Mouse (Mus musculus): ENCODE data around the gene Arap1. TPM values are rescaled to one million over a fixed set of nuclear protein-coding genes. Genes with fewer than 3 reads are reported as not detected.

Gene Arap1
- total and polyA plus RNA-seq, 2 experiments from 2014 or later, result 9.2 to 44.0 TPM

DNA sequence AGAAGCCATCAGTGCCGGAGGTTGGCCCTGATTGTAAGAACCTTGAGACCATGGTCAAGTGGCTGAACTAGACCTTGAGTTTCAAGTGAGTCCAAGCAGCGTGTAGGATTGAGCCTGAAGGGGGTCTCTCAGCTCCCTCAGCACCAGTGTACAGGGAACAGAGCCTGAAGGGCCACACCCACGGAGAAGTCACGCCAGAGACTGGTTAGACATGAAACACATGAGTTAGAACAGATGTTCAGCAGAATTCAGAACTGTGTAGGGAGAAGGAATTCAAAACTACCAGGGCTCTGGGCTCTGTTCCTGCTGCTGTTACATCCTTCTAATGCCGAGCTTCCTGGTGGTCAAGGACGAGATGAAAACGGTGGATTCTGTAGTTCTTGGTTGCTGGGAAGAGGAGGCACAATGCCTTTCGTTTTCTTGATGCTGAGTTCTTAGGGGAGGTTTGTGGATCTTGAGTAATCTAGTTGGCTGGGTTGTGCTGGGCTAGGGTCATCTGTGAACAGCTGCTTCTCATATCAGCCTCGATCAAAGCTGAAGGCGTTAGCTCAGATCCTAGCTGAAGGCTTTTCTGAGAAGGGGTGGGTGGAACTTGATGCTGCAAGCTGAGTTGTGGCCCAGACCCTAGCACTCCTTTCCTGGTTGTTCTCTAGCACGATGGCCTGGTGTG lies 62.5 kb downstream of the Arap1 start, which contains the start of gene Gm45837:
Gene Gm45837, plus strand, starts transcription at position 620 of the 670 bp plus-strand sequence.
- no peak for TF ChIP-seq CTCF (IDR thresholded peaks at IDR 0.05; ENCODE audit: low read depth)
- WGBS, result 83% methylated on average over 11 of the region's 11 CpGs
- no peak for ATAC-seq

DNA sequence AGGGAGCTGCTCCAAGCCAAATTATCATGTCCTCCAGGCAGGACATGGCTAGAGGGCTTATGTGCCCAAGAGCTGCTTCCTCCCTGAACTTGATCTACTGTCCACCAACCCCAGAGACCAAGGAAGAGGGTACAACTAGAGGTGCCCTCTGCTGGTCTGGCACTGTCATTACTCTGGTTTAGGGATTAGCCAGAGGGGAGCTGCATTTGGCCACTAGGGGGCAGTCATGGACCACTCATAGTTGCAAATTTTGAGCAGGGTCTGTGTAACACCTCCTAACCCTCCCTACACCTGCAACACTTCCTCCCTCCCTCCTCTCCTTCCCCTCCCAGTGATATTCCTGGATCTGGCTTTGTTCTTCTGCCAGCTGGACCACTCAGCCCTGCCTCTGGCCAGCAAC lies 64.9 kb downstream of the Arap1 start:
- peak; percentile 100 for TF ChIP-seq CTCF (IDR thresholded peaks at IDR 0.05; ENCODE audit: low read depth)
- ATAC-seq (peak; percentile 75), DNase-seq (ENCODE audit: low spot score) (peak; percentile 93)
- no peak overlapping the region for H3K9ac ChIP-seq (replicated peaks; ENCODE audit: low read length)
- H3K36me3 ChIP-seq (ENCODE audit: insufficient read depth, low read length), result no peaks in the 10 kb centered on the region
- peaks cover 9% of the 10 kb centered on the region for H3K4me1 ChIP-seq (ENCODE audit: insufficient read depth, low read length)
- no peak overlapping the region for H3K4me2 ChIP-seq (ENCODE audit: low read depth, low read length)
- no peak overlapping the region for H3K27ac ChIP-seq
- no peaks in the 10 kb centered on the region for H3K27me3 ChIP-seq (ENCODE audit: insufficient read depth, low read length)
- no peaks in the 10 kb centered on the region for H3K9me3 ChIP-seq (ENCODE audit: low read length)
- no peak overlapping the region for H3K4me3 ChIP-seq (ENCODE audit: low read length)

More for the DNA sequence above, 62.5 kb downstream of the Arap1 start, which contains the start of gene Gm45837:
- no peak within 1 kb of the TSS for H3K27ac ChIP-seq
- no peak within 1 kb of the TSS for H3K9ac ChIP-seq (replicated peaks; ENCODE audit: low read length)
- no peak for DNase-seq (ENCODE audit: low spot score)
- no peaks in the 10 kb centered on the region for H3K27me3 ChIP-seq (ENCODE audit: insufficient read depth, low read length)
- H3K9me3 ChIP-seq (ENCODE audit: low read length), result no peaks in the 10 kb centered on the region
- H3K4me3 ChIP-seq (ENCODE audit: low read length), result no peak within 1 kb of the TSS
- no peak within 1 kb of the TSS for H3K4me2 ChIP-seq (ENCODE audit: low read depth, low read length)
- peaks cover 6% of the 10 kb centered on the region for H3K4me1 ChIP-seq (ENCODE audit: insufficient read depth, low read length)
- H3K36me3 ChIP-seq (ENCODE audit: insufficient read depth, low read length), result no peaks in the 10 kb centered on the region

- Histone ChIP-seq H3K27me3 (ENCODE audit: insufficient read depth, low read length) (no peaks in the 10 kb centered on the region), H3K4me3 (ENCODE audit: low read length) (no peak overlapping the region), H3K27ac (no peak overlapping the region; the same call in 1 of the 2 replicates), H3K36me3 (ENCODE audit: insufficient read depth, low read length) (no peaks in the 10 kb centered on the region), H3K4me2 (ENCODE audit: low read depth, low read length) (no peak overlapping the region), H3K9ac (replicated peaks; ENCODE audit: low read length) (no peak overlapping the region), H3K4me1 (ENCODE audit: insufficient read depth, low read length) (peaks cover 9% of the 10 kb centered on the region), H3K9me3 (ENCODE audit: low read length) (no peaks in the 10 kb centered on the region)
- 59% methylated on average over 4 of the region's 4 CpGs for WGBS
- DNase-seq (ENCODE audit: low spot score), result no peak
- TF ChIP-seq CTCF (IDR thresholded peaks at IDR 0.05; ENCODE audit: low read depth), result no peak
- no peak for ATAC-seq
Measured at GRCm38 (mm10) chr7:101414209-101414608, 66.3 kb downstream of the Arap1 start.

GRCm38 (mm10) chr7:101414661-101415511 lies 67.0 kb downstream of the Arap1 start:
- peak; percentile 40 for DNase-seq (ENCODE audit: low spot score)
- no peak for TF ChIP-seq CTCF (IDR thresholded peaks at IDR 0.05; ENCODE audit: low read depth)
- Histone ChIP-seq H3K9ac (replicated peaks; ENCODE audit: low read length) (no peak overlapping the region), H3K27me3 (ENCODE audit: insufficient read depth, low read length) (no peaks in the 10 kb centered on the region), H3K27ac (no peak overlapping the region; the same call in 1 of the 2 replicates), H3K4me3 (ENCODE audit: low read length) (no peak overlapping the region), H3K4me2 (ENCODE audit: low read depth, low read length) (no peak overlapping the region), H3K36me3 (ENCODE audit: insufficient read depth, low read length) (no peaks in the 10 kb centered on the region), H3K9me3 (ENCODE audit: low read length) (no peaks in the 10 kb centered on the region), H3K4me1 (ENCODE audit: insufficient read depth, low read length) (peaks cover 9% of the 10 kb centered on the region)
- WGBS, result 24% methylated on average over 7 of the region's 7 CpGs
- ATAC-seq, result peak; percentile 60

GRCm38 (mm10) chr7:101415512-101416100 lies 67.7 kb downstream of the Arap1 start:
- no peak overlapping the region for H3K27ac ChIP-seq
- ATAC-seq, result peak; percentile 36
- H3K4me2 ChIP-seq (ENCODE audit: low read depth, low read length), result no peak overlapping the region

GRCm38 (mm10) chr7:101416391-101416790 lies 68.5 kb downstream of the Arap1 start:
- ATAC-seq, result no peak
- Histone ChIP-seq H3K9me3 (ENCODE audit: low read length) (no peaks in the 10 kb centered on the region), H3K36me3 (ENCODE audit: insufficient read depth, low read length) (no peaks in the 10 kb centered on the region), H3K4me3 (ENCODE audit: low read length) (no peak overlapping the region), H3K4me2 (ENCODE audit: low read depth, low read length) (no peak overlapping the region), H3K27ac (no peak overlapping the region), H3K27me3 (ENCODE audit: insufficient read depth, low read length) (no peaks in the 10 kb centered on the region), H3K9ac (replicated peaks; ENCODE audit: low read length) (no peak overlapping the region), H3K4me1 (ENCODE audit: insufficient read depth, low read length) (peaks cover 14% of the 10 kb centered on the region)
- no peak for DNase-seq (ENCODE audit: low spot score)
- no peak for TF ChIP-seq CTCF (IDR thresholded peaks at IDR 0.05; ENCODE audit: low read depth)
- WGBS, result 66% methylated on average over 5 of the region's 5 CpGs

More at GRCm38 (mm10) chr7:101415512-101416100, 67.7 kb downstream of the Arap1 start:
- no peaks in the 10 kb centered on the region for H3K27me3 ChIP-seq (ENCODE audit: insufficient read depth, low read length)
- no peaks in the 10 kb centered on the region for H3K36me3 ChIP-seq (ENCODE audit: insufficient read depth, low read length)
- no peak overlapping the region for H3K4me3 ChIP-seq (ENCODE audit: low read length)
- H3K9me3 ChIP-seq (ENCODE audit: low read length), result no peaks in the 10 kb centered on the region
- no peak for DNase-seq (ENCODE audit: low spot score)
- peaks cover 9% of the 10 kb centered on the region for H3K4me1 ChIP-seq (ENCODE audit: insufficient read depth, low read length)
- H3K9ac ChIP-seq (replicated peaks; ENCODE audit: low read length), result no peak overlapping the region
- no peak for TF ChIP-seq CTCF (IDR thresholded peaks at IDR 0.05; ENCODE audit: low read depth)
- WGBS, result 26% methylated on average over 8 of the region's 8 CpGs

Measured in hindbrain, postnatal 0 days (tissue).